Mouse (Mus musculus): ENCODE data around the gene Cdk10. TPM values are rescaled to one million over a fixed set of nuclear protein-coding genes. Genes with fewer than 3 reads are reported as not detected.
"Not testable (repeated sequence)": the region's sequence is repeated elsewhere in the genome, so short reads cannot be mapped to it uniquely, and the experiment has no call there.

Gene Cdk10
- total RNA-seq, 2 experiments from 2014 or later, result 70.3 to 80.8 TPM

- peak in 1 of 2 experiments; percentile 28 for DNase-seq (ENCODE audit: low spot score in 2 of 2)
These were observed 7.9 kb downstream of the Cdk10 start for GRCm38 (mm10) chr8:123232553-123232952.

GRCm38 (mm10) chr8:123233300-123233699 lies 8.7 kb downstream of the Cdk10 start:
- peak in 1 of 2 experiments; percentile 40 for DNase-seq (ENCODE audit: low spot score in 2 of 2)

GRCm38 (mm10) chr8:123233760-123234159 lies 9.1 kb downstream of the Cdk10 start:
- DNase-seq (ENCODE audit: low spot score in 2 of 2), result peak in 1 of 2 experiments; percentile 36

- peak; percentile 61 to 70 for DNase-seq (ENCODE audit: low spot score in 2 of 2)
These were observed 10.4 kb downstream of the Cdk10 start for GRCm38 (mm10) chr8:123234918-123235519.

GRCm38 (mm10) chr8:123235520-123236497 lies 11.2 kb downstream of the Cdk10 start, which contains the start of gene Spata2l:
Spata2l (minus strand) TSS chr8:123236233.
- peak; percentile 78 to 83 for DNase-seq (ENCODE audit: low spot score in 2 of 2)

- no peak for DNase-seq (ENCODE audit: low spot score in 2 of 2)
These were observed 14.8 kb downstream of the Cdk10 start for GRCm38 (mm10) chr8:123239398-123239797.

- DNase-seq (ENCODE audit: low spot score in 2 of 2), result no peak
These were observed 17.7 kb downstream of the Cdk10 start for GRCm38 (mm10) chr8:123242107-123242923.

GRCm38 (mm10) chr8:123243053-123243452 lies 18.4 kb downstream of the Cdk10 start:
- no peak for DNase-seq (ENCODE audit: low spot score in 2 of 2)

- no peak for DNase-seq (ENCODE audit: low spot score in 2 of 2)
These were observed 19.7 kb downstream of the Cdk10 start for GRCm38 (mm10) chr8:123244382-123244781.

- DNase-seq (ENCODE audit: low spot score in 2 of 2), result no peak
These were observed 20.9 kb downstream of the Cdk10 start for GRCm38 (mm10) chr8:123245543-123245942.

- DNase-seq (ENCODE audit: low spot score in 2 of 2), result no peak
These were observed 23.1 kb downstream of the Cdk10 start for GRCm38 (mm10) chr8:123247748-123248147.

GRCm38 (mm10) chr8:123248596-123248995 lies 24.0 kb downstream of the Cdk10 start:
- no peak for DNase-seq (ENCODE audit: low spot score in 2 of 2)

GRCm38 (mm10) chr8:123250940-123251339 lies 26.3 kb downstream of the Cdk10 start:
- DNase-seq (ENCODE audit: low spot score in 2 of 2), result no peak

GRCm38 (mm10) chr8:123252925-123253324 lies 28.3 kb downstream of the Cdk10 start:
- DNase-seq (ENCODE audit: low spot score in 2 of 2), result no peak

GRCm38 (mm10) chr8:123253451-123254098 lies 28.9 kb downstream of the Cdk10 start:
- no peak for DNase-seq (ENCODE audit: low spot score in 2 of 2)

GRCm38 (mm10) chr8:123254099-123254885 lies 29.6 kb downstream of the Cdk10 start, which contains the start of the genes Zfp276 and Vps9d1:
Zfp276 (plus strand) TSS chr8:123254195.
Vps9d1 (minus strand) TSS chr8:123254348.
- peak; percentile 87 to 92 for DNase-seq (ENCODE audit: low spot score in 2 of 2)

- DNase-seq (ENCODE audit: low spot score in 2 of 2), result no peak
These were observed 30.5 kb downstream of the Cdk10 start for GRCm38 (mm10) chr8:123255170-123255569.

GRCm38 (mm10) chr8:123257114-123257513 lies 32.5 kb downstream of the Cdk10 start:
- DNase-seq (ENCODE audit: low spot score in 2 of 2), result no peak

- not testable (repeated sequence) for DNase-seq (ENCODE audit: low spot score in 2 of 2)
These were observed 33.0 kb downstream of the Cdk10 start for GRCm38 (mm10) chr8:123257593-123257992.
